Mouse (Mus musculus) cortical plate, adult 2 months (tissue): ENCODE data around the gene Gm10591.
"Not testable (repeated sequence)": the region's sequence is repeated elsewhere in the genome, so short reads cannot be mapped to it uniquely, and the experiment has no call there.

Experiments used
- CTCF ChIP-seq: fragments of 200-500 bp; IDR thresholded peaks from 2 replicates; pipeline ENCODE4 v1.5.1; 2011; ENCODE audit warnings: mild to moderate bottlenecking, control low read depth, low read length; ENCODE audit not compliant: insufficient read depth; ENCODE audit errors: extremely low read depth
- POLR2A ChIP-seq: fragments of 200-500 bp; IDR thresholded peaks from 2 replicates; pipeline ENCODE4 v1.6.1; 2011; ENCODE audit warnings: mild to moderate bottlenecking, low read length, control low read depth; ENCODE audit not compliant: insufficient read depth; ENCODE audit errors: extremely low read depth

DNA sequence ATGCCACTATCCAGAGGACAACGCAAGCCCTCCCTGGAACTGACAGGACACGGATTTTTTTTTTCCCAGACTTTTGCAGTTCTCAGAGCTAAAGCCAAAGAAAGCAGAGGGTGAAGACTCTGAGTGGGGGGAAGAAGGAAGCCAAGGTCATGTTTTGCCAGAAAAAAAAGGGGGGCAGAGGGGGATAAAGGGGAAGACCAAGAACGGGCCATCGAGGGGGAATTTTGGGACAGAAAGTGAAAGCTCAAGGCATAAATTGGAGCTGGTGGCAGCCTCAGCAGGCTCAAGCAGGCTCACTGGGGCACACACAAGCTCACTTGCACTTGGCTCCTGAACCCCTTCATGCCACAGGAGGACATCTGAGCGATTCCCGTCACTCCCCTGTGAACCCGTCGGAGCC is 17.4 kb downstream of the Gm10591 start, which contains the start of gene Gm2564:
- TF ChIP-seq CTCF, POLR2A: not testable (repeated sequence)
